Mouse (Mus musculus) embryonic fibroblast, embryonic 13.5 days (primary cell): ENCODE measurements around the gene Fpr1. TPM values are rescaled to one million over a fixed set of nuclear protein-coding genes. Genes with fewer than 3 reads are reported as not detected.
"Not testable (repeated sequence)": the region's sequence is repeated elsewhere in the genome, so short reads cannot be mapped to it uniquely, and the experiment has no call there.

Source experiments
- H3K27ac ChIP-seq: 2 replicates; pipeline ENCODE4 v1.5.1; 2012; ENCODE audit warnings: low read length, control low read depth, inconsistent platforms; ENCODE audit not compliant: insufficient read depth
- H3K4me1 ChIP-seq: 2 replicates; pipeline ENCODE4 v1.6.1; 2011; ENCODE audit warnings: low read length; ENCODE audit not compliant: control insufficient read depth, insufficient read depth
- H3K4me3 ChIP-seq: 2 replicates; pipeline ENCODE4 v1.5.1; 2011; ENCODE audit warnings: mild to moderate bottlenecking, control low read depth, low read length; ENCODE audit not compliant: insufficient read depth
- CTCF ChIP-seq: IDR thresholded peaks from 2 replicates; pipeline ENCODE4 v1.5.1; 2011; ENCODE audit warnings: mild to moderate bottlenecking, control low read depth, low read length, moderate library complexity, borderline replicate concordance; ENCODE audit not compliant: insufficient read depth
- POLR2A ChIP-seq: IDR thresholded peaks from 2 replicates; pipeline ENCODE4 v1.6.1; 2011; ENCODE audit warnings: low read depth, mild to moderate bottlenecking, control low read depth, low read length, moderate library complexity
- polyA plus RNA-seq: library from polyadenylated mRNA; stranded (reverse); fragments of >200 nt; gene quantifications from 2 replicates; pipeline ENCODE4 v1.2.4, GENCODE M21; 2011; ENCODE audit warnings: low read depth; ENCODE audit not compliant: missing spikeins, insufficient read length

Gene Fpr1
- polyA plus RNA-seq, result not detected in 2 replicates

DNA sequence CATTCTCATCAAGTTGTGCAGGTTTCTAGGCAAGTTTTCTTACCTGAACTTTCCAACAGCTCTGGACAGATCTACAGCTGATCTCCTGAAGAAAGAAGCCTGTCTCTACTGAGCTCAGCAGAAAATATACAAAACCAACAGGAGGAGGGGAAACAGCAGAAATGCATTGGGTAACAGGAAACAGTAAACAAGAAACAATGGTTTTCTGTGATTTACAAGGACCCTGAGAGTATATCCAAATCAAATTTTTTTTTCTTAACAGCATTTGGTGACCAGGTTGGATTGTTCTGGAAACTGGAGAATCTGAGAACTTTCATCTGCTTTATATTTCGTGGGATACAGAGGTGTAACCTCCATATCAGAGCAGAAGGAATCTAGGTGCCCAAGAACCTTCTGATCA is at the start of gene Fpr1:
Gene Fpr1 (minus strand): TSS at position 101 of the 400 bp plus-strand sequence.
- Histone ChIP-seq H3K4me3 (no peak within 1 kb of the TSS), H3K27ac (no peak within 1 kb of the TSS), H3K4me1 (no peaks in the 10 kb centered on the region)
- TF ChIP-seq CTCF (no peak), POLR2A (no peak)

- TF ChIP-seq POLR2A (no peak), CTCF (no peak)
- Histone ChIP-seq H3K4me3 (no peak overlapping the region), H3K27ac (no peak overlapping the region), H3K4me1 (no peaks in the 10 kb centered on the region)
Observed at GRCm38 (mm10) chr17:17917782-17918181, 34.0 kb upstream of the Fpr1 start.

GRCm38 (mm10) chr17:17917376-17917775 is 33.6 kb upstream of the Fpr1 start:
- no peak for TF ChIP-seq POLR2A
- TF ChIP-seq CTCF, result no peak
- no peak overlapping the region for H3K27ac ChIP-seq
- H3K4me1 ChIP-seq, result no peaks in the 10 kb centered on the region
- no peak overlapping the region for H3K4me3 ChIP-seq

DNA sequence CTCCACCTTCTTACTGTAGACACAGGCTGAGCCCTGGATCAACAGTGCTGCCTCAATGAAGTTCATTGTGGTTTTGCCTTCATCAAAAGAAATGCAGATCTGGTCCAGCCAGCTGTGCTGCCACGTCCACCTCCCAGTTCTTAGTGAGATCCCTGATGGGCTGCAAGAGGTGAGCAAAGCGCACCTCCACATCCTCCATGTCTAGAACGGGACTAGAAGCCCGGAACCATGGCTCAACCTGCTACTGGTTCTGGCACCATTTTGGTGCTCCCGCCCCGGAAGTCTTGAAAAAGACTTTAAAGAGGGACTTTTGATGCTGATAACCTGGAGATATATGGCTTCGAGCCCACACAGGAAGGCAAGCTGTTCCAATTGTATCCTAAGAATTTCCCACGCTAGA is 28.9 kb upstream of the Fpr1 start:
- not testable (repeated sequence) for H3K4me3 ChIP-seq, H3K27ac ChIP-seq, H3K4me1 ChIP-seq

DNA sequence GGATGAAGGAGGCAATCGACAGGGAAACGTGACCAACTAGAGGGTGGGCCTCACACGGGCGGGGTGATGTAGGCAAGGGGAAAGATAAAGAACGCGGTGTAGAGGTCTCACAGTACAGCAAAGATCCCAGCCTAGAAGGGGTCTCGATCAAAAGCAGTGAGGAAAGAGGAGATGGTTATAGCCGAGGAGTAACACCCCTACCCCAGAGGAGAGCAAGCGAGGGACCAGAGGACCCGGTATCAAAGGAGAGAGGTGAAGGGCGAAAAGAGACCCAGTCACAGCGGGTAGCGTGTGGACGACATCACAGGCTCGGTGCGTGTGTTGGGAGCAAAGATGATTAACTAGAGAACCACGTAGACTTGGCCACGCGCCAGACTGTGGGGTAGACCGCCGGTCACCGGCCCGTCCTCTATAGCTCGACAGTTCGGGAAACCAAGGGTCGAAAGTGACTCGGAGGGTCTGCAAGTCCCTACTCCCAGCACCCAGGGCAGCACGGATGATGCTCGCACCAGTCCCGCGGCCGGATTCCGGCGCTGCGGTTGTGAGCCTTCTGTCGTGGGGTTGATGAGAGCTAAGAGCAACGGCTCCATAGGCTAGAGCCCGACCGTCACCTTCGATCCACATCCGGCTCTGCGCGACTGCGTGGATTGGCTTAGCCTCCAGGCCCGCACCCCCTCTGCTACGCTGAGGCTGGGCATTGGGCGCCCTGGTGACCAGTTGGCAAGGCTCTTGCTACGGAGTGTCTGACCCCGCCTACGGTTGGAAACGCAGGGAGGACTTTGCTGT is 26.1 kb upstream of the Fpr1 start:
- H3K4me1 ChIP-seq, result no peaks in the 10 kb centered on the region
- peak overlapping the region; percentile 80 for H3K27ac ChIP-seq
- peak overlapping the region; percentile 44 for H3K4me3 ChIP-seq
- peak; percentile 78 for TF ChIP-seq POLR2A
- TF ChIP-seq CTCF, result no peak

GRCm38 (mm10) chr17:17900768-17901167 is 17.0 kb upstream of the Fpr1 start:
- H3K4me3 ChIP-seq, result no peak overlapping the region
- TF ChIP-seq CTCF, result no peak
- no peak for TF ChIP-seq POLR2A
- no peak overlapping the region for H3K27ac ChIP-seq
- no peaks in the 10 kb centered on the region for H3K4me1 ChIP-seq

DNA sequence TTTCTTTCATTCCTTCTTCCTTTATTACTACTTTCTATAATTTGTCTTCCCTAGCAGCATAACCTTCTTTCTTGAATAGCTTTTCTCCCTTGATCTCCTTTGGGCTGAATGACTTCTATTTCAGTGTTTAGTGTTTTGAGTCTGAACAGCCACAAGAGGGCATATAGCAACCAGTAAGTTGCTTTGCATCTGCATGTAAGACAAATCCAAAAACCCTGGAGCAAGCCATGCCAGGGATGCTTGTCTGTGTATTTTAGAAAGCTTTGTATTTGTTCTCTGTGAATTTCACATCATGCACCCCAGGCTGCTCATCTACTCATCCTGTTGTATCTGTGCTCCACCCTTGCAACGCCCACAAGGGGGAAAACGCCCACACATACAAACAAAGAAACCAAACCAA is 15.5 kb upstream of the Fpr1 start:
- Histone ChIP-seq H3K4me1 (no peaks in the 10 kb centered on the region), H3K4me3 (no peak overlapping the region), H3K27ac (no peak overlapping the region)
- TF ChIP-seq CTCF (no peak), POLR2A (no peak)

GRCm38 (mm10) chr17:17896039-17896438 is 12.3 kb upstream of the Fpr1 start:
- H3K27ac ChIP-seq, result no peak overlapping the region
- TF ChIP-seq CTCF (no peak), POLR2A (no peak)
- no peaks in the 10 kb centered on the region for H3K4me1 ChIP-seq
- H3K4me3 ChIP-seq, result no peak overlapping the region

- Histone ChIP-seq H3K4me3 (no peak overlapping the region), H3K4me1 (no peaks in the 10 kb centered on the region), H3K27ac (no peak overlapping the region)
- no peak for TF ChIP-seq CTCF
- no peak for TF ChIP-seq POLR2A
Observed at GRCm38 (mm10) chr17:17889732-17890425, 6.1 kb upstream of the Fpr1 start.

DNA sequence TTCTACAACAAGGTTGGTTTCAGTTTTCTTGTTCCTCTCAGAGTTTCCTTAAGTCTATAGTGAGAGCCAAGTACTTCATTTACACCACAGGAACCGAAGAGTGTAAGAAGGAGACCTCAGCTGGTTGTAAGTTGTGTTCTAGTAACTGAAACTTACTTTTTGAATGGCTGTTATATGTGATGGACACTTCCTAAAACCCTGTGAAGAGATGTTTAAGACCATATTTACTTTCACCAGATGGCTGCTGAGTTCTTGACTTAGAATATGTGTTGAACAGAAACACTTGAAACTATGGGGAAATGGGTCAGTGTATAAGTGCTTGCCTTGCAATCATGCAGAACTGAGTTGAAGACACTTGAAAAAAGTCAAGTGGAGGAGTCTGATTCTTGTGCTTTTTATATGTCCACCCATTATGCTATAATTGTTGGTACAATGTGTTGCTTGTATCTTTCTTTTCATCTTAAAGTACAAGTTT is 4.1 kb upstream of the Fpr1 start, which contains the start of the genes Fpr2 and Fpr3:
Gene Fpr2 (plus strand): TSS at position 51 of the 475 bp plus-strand sequence.
Gene Fpr3 (plus strand): TSS at position 79 of the 475 bp plus-strand sequence.
- Histone ChIP-seq H3K4me1 (no peaks in the 10 kb centered on the region), H3K4me3 (no peak within 1 kb of the TSS), H3K27ac (no peak within 1 kb of the TSS)
- TF ChIP-seq CTCF (no peak), POLR2A (no peak)
